Mouse (Mus musculus): ENCODE results near the gene Mipep. TPM values are rescaled to one million over a fixed set of nuclear protein-coding genes. Genes with fewer than 3 reads are reported as not detected.

The Mipep gene
- polyA plus RNA-seq, 1 experiment = 5.9 TPM

DNA sequence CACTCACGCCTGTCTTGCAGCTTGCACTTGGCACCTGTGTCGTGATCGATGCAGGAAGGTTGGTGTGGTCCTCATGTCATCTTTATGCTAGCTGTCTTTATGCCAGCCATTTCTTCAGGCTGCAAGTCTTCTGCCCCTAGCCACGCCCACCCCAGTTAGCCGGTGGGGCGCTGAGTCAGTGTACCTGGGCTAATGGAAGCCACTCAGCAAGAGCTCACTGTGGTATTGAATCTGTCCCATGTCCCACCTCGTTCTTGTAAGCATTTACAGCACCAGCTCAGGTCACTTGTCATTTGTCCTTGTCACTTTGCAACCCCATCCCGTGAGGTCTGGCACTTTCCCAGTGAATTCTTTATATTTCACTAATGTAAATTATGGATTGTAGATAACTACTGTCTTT lies 43.3 kb upstream of the Mipep start:
- peaks cover 26% of the 10 kb centered on the region for H3K36me3 ChIP-seq (replicated peaks; ENCODE audit: low read length)
- TF ChIP-seq FLI1 (IDR thresholded peaks at IDR 0.05; ENCODE audit: low read length) = no peak
- TF ChIP-seq GATA1 (IDR thresholded peaks at IDR 0.05; ENCODE audit: borderline replicate concordance, low read length) = no peak
- H3K27me3 ChIP-seq (replicated peaks) = no peaks in the 10 kb centered on the region
- H3K4me1 ChIP-seq = peaks cover 90% of the 10 kb centered on the region
- H3K4me3 ChIP-seq (replicated peaks) = peak overlapping the region; percentile 71
- H3K9me3 ChIP-seq = no peaks in the 10 kb centered on the region

DNA sequence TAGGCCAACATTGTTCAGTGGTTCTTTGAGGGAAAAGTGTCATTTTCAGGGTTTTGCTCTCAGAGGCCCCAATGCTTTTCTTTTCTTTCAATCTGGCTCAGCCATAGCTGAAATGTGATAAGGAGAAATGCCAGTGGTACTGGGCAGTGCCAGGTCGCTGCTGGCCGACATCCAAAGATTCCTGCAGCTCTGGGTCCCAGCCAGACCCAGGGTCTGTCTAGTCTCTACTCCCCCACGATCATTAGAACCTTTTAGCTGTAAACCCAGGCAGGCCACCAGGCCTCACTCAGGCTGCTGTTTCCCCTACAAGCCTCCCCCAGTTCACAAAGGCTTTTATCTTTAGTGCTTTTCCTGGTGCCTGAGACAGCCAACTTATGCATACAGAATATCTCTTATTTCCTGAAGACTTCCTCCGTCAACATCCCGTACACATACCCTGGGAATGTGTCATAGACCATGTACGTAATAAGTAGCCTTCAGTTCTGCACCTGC lies 42.8 kb upstream of the Mipep start:
- Histone ChIP-seq H3K27me3 (replicated peaks) (no peaks in the 10 kb centered on the region), H3K36me3 (replicated peaks; ENCODE audit: low read length) (peaks cover 31% of the 10 kb centered on the region), H3K4me3 (replicated peaks) (no peak overlapping the region), H3K9me3 (no peaks in the 10 kb centered on the region), H3K4me1 (peaks cover 90% of the 10 kb centered on the region)
- no peak for TF ChIP-seq GATA1 (IDR thresholded peaks at IDR 0.05; ENCODE audit: borderline replicate concordance, low read length)
- TF ChIP-seq FLI1 (IDR thresholded peaks at IDR 0.05; ENCODE audit: low read length) = no peak

GRCm38 (mm10) chr14:60743681-60744080 lies 40.7 kb upstream of the Mipep start:
- H3K4me3 ChIP-seq (replicated peaks) = no peak overlapping the region
- no peak for TF ChIP-seq GATA1 (IDR thresholded peaks at IDR 0.05; ENCODE audit: borderline replicate concordance, low read length)
- no peak for TF ChIP-seq FLI1 (IDR thresholded peaks at IDR 0.05; ENCODE audit: low read length)
- peaks cover 80% of the 10 kb centered on the region for H3K4me1 ChIP-seq
- peaks cover 3% of the 10 kb centered on the region for H3K27me3 ChIP-seq (replicated peaks)
- H3K9me3 ChIP-seq = no peaks in the 10 kb centered on the region
- peaks cover 49% of the 10 kb centered on the region for H3K36me3 ChIP-seq (replicated peaks; ENCODE audit: low read length)

GRCm38 (mm10) chr14:60745201-60745600 lies 39.2 kb upstream of the Mipep start:
- TF ChIP-seq FLI1 (IDR thresholded peaks at IDR 0.05; ENCODE audit: low read length) = no peak
- TF ChIP-seq GATA1 (IDR thresholded peaks at IDR 0.05; ENCODE audit: borderline replicate concordance, low read length) = no peak
- Histone ChIP-seq H3K4me1 (peaks cover 70% of the 10 kb centered on the region), H3K36me3 (replicated peaks; ENCODE audit: low read length) (peaks cover 64% of the 10 kb centered on the region), H3K27me3 (replicated peaks) (peaks cover 3% of the 10 kb centered on the region), H3K9me3 (no peaks in the 10 kb centered on the region), H3K4me3 (replicated peaks) (no peak overlapping the region)

GRCm38 (mm10) chr14:60746141-60746540 lies 38.2 kb upstream of the Mipep start:
- H3K27me3 ChIP-seq (replicated peaks) = peaks cover 8% of the 10 kb centered on the region
- TF ChIP-seq FLI1 (IDR thresholded peaks at IDR 0.05; ENCODE audit: low read length) = no peak
- no peak for TF ChIP-seq GATA1 (IDR thresholded peaks at IDR 0.05; ENCODE audit: borderline replicate concordance, low read length)
- H3K9me3 ChIP-seq = no peaks in the 10 kb centered on the region
- H3K4me3 ChIP-seq (replicated peaks) = no peak overlapping the region
- H3K4me1 ChIP-seq = peaks cover 61% of the 10 kb centered on the region
- peaks cover 70% of the 10 kb centered on the region for H3K36me3 ChIP-seq (replicated peaks; ENCODE audit: low read length)

- TF ChIP-seq GATA1 (IDR thresholded peaks at IDR 0.05; ENCODE audit: borderline replicate concordance, low read length) (no peak), FLI1 (IDR thresholded peaks at IDR 0.05; ENCODE audit: low read length) (no peak)
- Histone ChIP-seq H3K27me3 (replicated peaks) (peaks cover 9% of the 10 kb centered on the region), H3K4me1 (peaks cover 54% of the 10 kb centered on the region), H3K36me3 (replicated peaks; ENCODE audit: low read length) (peaks cover 67% of the 10 kb centered on the region), H3K9me3 (no peaks in the 10 kb centered on the region), H3K4me3 (replicated peaks) (no peak overlapping the region)
These were observed 37.1 kb upstream of the Mipep start for GRCm38 (mm10) chr14:60747154-60747870.

GRCm38 (mm10) chr14:60749880-60750279 lies 34.5 kb upstream of the Mipep start:
- peaks cover 9% of the 10 kb centered on the region for H3K27me3 ChIP-seq (replicated peaks)
- no peaks in the 10 kb centered on the region for H3K9me3 ChIP-seq
- TF ChIP-seq GATA1 (IDR thresholded peaks at IDR 0.05; ENCODE audit: borderline replicate concordance, low read length) = no peak
- no peak for TF ChIP-seq FLI1 (IDR thresholded peaks at IDR 0.05; ENCODE audit: low read length)
- H3K4me3 ChIP-seq (replicated peaks) = no peak overlapping the region
- H3K36me3 ChIP-seq (replicated peaks; ENCODE audit: low read length) = peaks cover 84% of the 10 kb centered on the region
- peaks cover 33% of the 10 kb centered on the region for H3K4me1 ChIP-seq

- TF ChIP-seq FLI1 (IDR thresholded peaks at IDR 0.05; ENCODE audit: low read length) = no peak
- TF ChIP-seq GATA1 (IDR thresholded peaks at IDR 0.05; ENCODE audit: borderline replicate concordance, low read length) = no peak
- no peaks in the 10 kb centered on the region for H3K9me3 ChIP-seq
- H3K4me3 ChIP-seq (replicated peaks) = peak overlapping the region; percentile 64
- peaks cover 16% of the 10 kb centered on the region; the same call in 1 of the 2 replicates for H3K4me1 ChIP-seq
- peaks cover 9% of the 10 kb centered on the region for H3K27me3 ChIP-seq (replicated peaks)
- peaks cover 86% of the 10 kb centered on the region for H3K36me3 ChIP-seq (replicated peaks; ENCODE audit: low read length)
These were observed 32.8 kb upstream of the Mipep start for GRCm38 (mm10) chr14:60751581-60751980.

GRCm38 (mm10) chr14:60752892-60753800 lies 31.2 kb upstream of the Mipep start:
- no peak for TF ChIP-seq FLI1 (IDR thresholded peaks at IDR 0.05; ENCODE audit: low read length)
- TF ChIP-seq GATA1 (IDR thresholded peaks at IDR 0.05; ENCODE audit: borderline replicate concordance, low read length) = no peak
- Histone ChIP-seq H3K4me3 (replicated peaks) (no peak overlapping the region), H3K4me1 (peaks cover 9% of the 10 kb centered on the region; the same call in 1 of the 2 replicates), H3K36me3 (replicated peaks; ENCODE audit: low read length) (peaks cover 84% of the 10 kb centered on the region), H3K9me3 (no peaks in the 10 kb centered on the region), H3K27me3 (replicated peaks) (peaks cover 6% of the 10 kb centered on the region)

- Histone ChIP-seq H3K9me3 (no peaks in the 10 kb centered on the region), H3K36me3 (replicated peaks; ENCODE audit: low read length) (peaks cover 87% of the 10 kb centered on the region), H3K4me3 (replicated peaks) (no peak overlapping the region), H3K4me1 (peaks cover 9% of the 10 kb centered on the region; the same call in 1 of the 2 replicates), H3K27me3 (replicated peaks) (peaks cover 6% of the 10 kb centered on the region)
- TF ChIP-seq FLI1 (IDR thresholded peaks at IDR 0.05; ENCODE audit: low read length) (no peak), GATA1 (IDR thresholded peaks at IDR 0.05; ENCODE audit: borderline replicate concordance, low read length) (no peak)
These were observed 30.6 kb upstream of the Mipep start for GRCm38 (mm10) chr14:60753801-60754126.
